Mouse (Mus musculus) liver, adult 2 months (tissue): ENCODE results near the gene Syt5. TPM values are rescaled to one million over a fixed set of nuclear protein-coding genes. Genes with fewer than 3 reads are reported as not detected.

Experiments used
- DNase-seq: peaks from one replicate; pipeline ENCODE4 v3.0.0-alpha.2; 2011; ENCODE audit warnings: low read depth, low spot score; ENCODE audit errors: extremely low read depth
- H3K27ac ChIP-seq: fragments of 200-500 bp; replicated peaks from 2 replicates; pipeline ENCODE4 v1.5.1; 2012; ENCODE audit warnings: low read depth, mild to moderate bottlenecking, control low read depth, inconsistent platforms, low read length; ENCODE audit not compliant: insufficient read depth
- H3K27me3 ChIP-seq: fragments of 200-500 bp; 2 replicates; pipeline ENCODE4 v1.6.1; 2012; ENCODE audit warnings: mild to moderate bottlenecking, moderate library complexity, low read length, inconsistent platforms; ENCODE audit not compliant: control insufficient read depth, insufficient read depth
- H3K36me3 ChIP-seq: fragments of 200-500 bp; 2 replicates; pipeline ENCODE4 v1.6.1; 2012; ENCODE audit warnings: low read length, inconsistent platforms; ENCODE audit not compliant: control insufficient read depth, insufficient read depth
- H3K4me1 ChIP-seq: fragments of 200-500 bp; 2 replicates; pipeline ENCODE4 v1.6.1; 2011; ENCODE audit warnings: low read length; ENCODE audit not compliant: control insufficient read depth, insufficient read depth
- H3K4me3 ChIP-seq: fragments of 200-500 bp; 2 replicates; pipeline ENCODE4 v1.5.1; 2011; ENCODE audit warnings: low read depth, mild to moderate bottlenecking, control low read depth, low read length, moderate library complexity; ENCODE audit not compliant: insufficient read depth
- H3K79me2 ChIP-seq: fragments of 200-500 bp; 2 replicates; pipeline ENCODE4 v1.6.1; 2012; ENCODE audit warnings: inconsistent platforms, mild to moderate bottlenecking, low read length, moderate library complexity; ENCODE audit not compliant: control insufficient read depth, insufficient read depth
- H3K9ac ChIP-seq: fragments of 200-500 bp; 2 replicates; pipeline ENCODE4 v1.6.1; 2012; ENCODE audit warnings: low read depth, mild to moderate bottlenecking, control low read depth, inconsistent platforms, low read length
- CTCF ChIP-seq: fragments of 200-500 bp; IDR thresholded peaks from 2 replicates; pipeline ENCODE4 v1.5.1; 2011; ENCODE audit warnings: low read depth, low read length, control low read depth
- POLR2A ChIP-seq: fragments of 200-500 bp; IDR thresholded peaks from 2 replicates; pipeline ENCODE4 v1.6.1; 2011; ENCODE audit warnings: low read length, control low read depth; ENCODE audit not compliant: insufficient read depth; ENCODE audit errors: extremely low read depth
- WGBS: fragments of 180-500 bp; shearing (Covaris S2); methylation state at CpG from one replicate; pipeline ENCODE4 v1.1.7; 2018; 5-methylcytosine and 5-hydroxymethylcytosine counted together
- polyA plus RNA-seq: library from polyadenylated mRNA; depleted of rRNA; stranded (reverse); fragments of >200 nt; gene quantifications from 2 replicates; pipeline ENCODE4 v1.2.3, GENCODE M21; 2012
- total RNA-seq: library from RNA; depleted of rRNA; stranded (reverse); fragments of >200 nt; gene quantifications from 2 replicates; pipeline ENCODE4 v1.2.3, GENCODE M21; 2014

Syt5 gene
- total and polyA plus RNA-seq, 2 experiments: not detected

DNA sequence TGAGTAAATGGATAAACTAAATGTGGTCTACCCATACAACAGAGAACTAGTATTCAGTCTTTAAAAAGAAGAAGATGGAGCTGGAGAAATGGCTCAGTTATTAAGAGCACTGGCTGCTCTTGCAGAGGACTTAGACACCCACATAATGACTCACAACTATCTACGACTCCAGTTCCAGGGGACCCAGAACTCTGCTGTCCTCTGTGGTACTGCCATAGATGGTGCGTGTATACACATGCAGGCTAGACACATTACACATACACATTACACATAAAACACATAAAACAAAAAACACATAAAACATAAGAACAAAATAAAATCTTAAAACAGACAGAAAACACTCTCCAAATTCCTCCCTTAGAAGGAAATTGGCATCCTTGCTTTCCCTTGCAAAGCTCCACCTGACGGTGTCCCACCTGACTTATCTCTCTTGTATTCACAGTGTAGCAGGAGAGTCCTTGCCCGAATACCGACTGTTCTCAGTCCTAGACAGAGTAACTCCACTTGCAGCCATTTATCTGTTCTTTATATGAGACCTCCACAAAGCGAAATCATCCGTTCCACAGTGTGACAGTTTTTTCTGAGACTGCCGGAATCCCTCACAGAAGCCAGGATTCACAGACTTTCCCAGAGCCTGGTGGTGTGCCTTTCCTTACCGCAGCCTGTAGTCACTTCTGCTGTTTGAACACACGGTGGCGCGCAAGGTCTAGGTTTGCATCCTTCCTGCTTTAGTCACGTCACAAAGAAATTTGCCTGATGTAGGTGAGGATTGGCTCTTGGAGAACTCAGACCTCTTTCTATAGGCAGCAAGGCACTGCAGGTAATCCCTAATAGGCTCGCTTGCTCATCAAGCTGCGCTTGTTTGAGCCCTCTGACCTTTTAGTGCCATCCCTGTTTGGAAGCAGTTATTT, 9.2 kb upstream of the Syt5 start:
- no peaks in the 10 kb centered on the region for H3K79me2 ChIP-seq

DNA sequence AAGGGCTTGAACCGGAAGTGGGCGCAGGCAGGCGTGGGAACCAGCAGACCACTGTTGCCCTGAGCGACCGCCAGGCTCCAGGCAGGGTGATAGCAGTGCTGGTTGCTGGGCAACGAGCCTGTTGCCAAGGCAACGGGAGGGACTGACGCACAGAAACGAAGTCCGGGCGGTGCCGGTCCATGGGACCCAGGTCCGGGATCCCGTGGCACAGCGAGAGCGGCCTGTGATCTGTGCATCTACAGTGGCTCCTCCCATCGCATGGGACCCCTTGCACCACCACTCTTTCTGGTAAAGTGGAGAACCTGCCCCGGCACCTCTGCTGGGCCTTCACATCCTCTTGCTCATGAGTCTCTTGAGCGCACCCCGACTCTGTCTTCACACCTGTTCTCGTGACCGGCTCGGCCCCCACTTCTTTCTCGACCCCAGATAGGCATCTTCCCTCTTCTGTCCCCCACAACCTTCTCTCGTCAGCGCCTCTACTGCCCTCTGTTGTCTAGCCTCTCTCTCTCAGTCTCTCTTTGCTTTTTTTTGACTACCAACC, 680 bp downstream of the Syt5 start:
- Histone ChIP-seq H3K27me3 (peaks cover 8% of the 10 kb centered on the region; the same call in 1 of the 2 replicates), H3K4me3 (no peak overlapping the region), H3K4me1 (no peaks in the 10 kb centered on the region), H3K36me3 (no peaks in the 10 kb centered on the region), H3K79me2 (no peaks in the 10 kb centered on the region), H3K27ac (no peak overlapping the region), H3K9ac (no peak overlapping the region)
- no peak for TF ChIP-seq CTCF
- no peak for TF ChIP-seq POLR2A
- no peak for DNase-seq
- 5% methylated on average over 26 of the region's 26 CpGs for WGBS

More for the DNA sequence above, 9.2 kb upstream of the Syt5 start:
- H3K9ac ChIP-seq: no peak overlapping the region
- H3K27ac ChIP-seq: no peak overlapping the region
- peak; percentile 60 for DNase-seq
- no peaks in the 10 kb centered on the region for H3K27me3 ChIP-seq
- H3K4me1 ChIP-seq: no peaks in the 10 kb centered on the region
- no peak overlapping the region for H3K4me3 ChIP-seq
- no peaks in the 10 kb centered on the region for H3K36me3 ChIP-seq
- TF ChIP-seq POLR2A: no peak
- peak; percentile 94 for TF ChIP-seq CTCF
- 18% methylated on average over 15 of the region's 15 CpGs for WGBS

DNA sequence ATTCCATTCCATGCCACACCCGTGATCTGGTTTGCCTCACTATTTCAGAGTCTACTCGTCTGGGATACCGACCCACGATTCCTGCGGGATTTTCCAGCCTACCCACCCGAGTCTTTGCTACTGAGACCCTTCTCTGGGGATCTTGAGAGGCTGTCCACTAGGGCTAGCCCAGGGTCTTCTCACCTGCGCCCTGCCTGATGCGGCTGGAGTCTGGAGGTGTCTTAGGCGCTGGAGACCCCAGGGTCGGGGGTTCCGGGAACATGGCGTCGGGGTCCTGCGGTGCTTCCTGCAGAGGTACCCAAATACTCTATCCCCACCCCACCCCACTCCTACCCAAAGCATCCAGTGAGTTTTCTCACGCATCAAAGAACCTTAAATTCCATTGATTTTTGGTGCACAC, 1.3 kb downstream of the Syt5 start:
- Histone ChIP-seq H3K4me1 (no peaks in the 10 kb centered on the region), H3K36me3 (no peaks in the 10 kb centered on the region), H3K9ac (no peak overlapping the region), H3K79me2 (no peaks in the 10 kb centered on the region), H3K27ac (no peak overlapping the region), H3K27me3 (peaks cover 8% of the 10 kb centered on the region; the same call in 1 of the 2 replicates), H3K4me3 (no peak overlapping the region)
- 74% methylated on average over 15 of the region's 15 CpGs for WGBS
- no peak for DNase-seq
- TF ChIP-seq CTCF: no peak

GRCm38 (mm10) chr7:4542013-4542412, 5.3 kb downstream of the Syt5 start:
- H3K9ac ChIP-seq: no peak overlapping the region
- no peak for DNase-seq
- no peaks in the 10 kb centered on the region for H3K79me2 ChIP-seq
- no peak overlapping the region for H3K4me3 ChIP-seq
- no peak overlapping the region for H3K27ac ChIP-seq
- H3K36me3 ChIP-seq: no peaks in the 10 kb centered on the region
- TF ChIP-seq POLR2A: no peak
- TF ChIP-seq CTCF: no peak
- no peaks in the 10 kb centered on the region for H3K4me1 ChIP-seq
- H3K27me3 ChIP-seq: peaks cover 3% of the 10 kb centered on the region; the same call in 1 of the 2 replicates
- 52% methylated on average over 17 of the region's 17 CpGs for WGBS

DNA sequence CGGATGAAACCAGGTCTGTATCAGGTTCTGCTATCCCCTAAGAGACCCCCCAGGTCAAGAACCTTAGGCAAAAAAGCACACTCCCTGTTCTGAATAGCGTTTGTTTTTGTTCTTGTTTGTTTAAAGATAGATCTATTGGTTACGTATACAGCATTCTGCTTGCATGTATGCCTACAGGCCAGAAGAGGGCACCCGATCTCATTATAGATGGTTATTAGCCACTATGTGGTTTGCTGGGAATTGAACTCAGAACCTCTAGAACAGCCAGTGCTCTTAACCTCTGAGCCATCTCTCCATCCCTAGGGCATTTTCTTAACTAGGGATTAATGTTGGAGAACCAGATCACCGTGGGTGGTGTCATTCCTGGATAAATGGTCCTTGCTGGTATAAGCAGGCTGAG, 6.0 kb downstream of the Syt5 start:
- H3K79me2 ChIP-seq: no peaks in the 10 kb centered on the region
- H3K4me1 ChIP-seq: no peaks in the 10 kb centered on the region
- no peaks in the 10 kb centered on the region for H3K36me3 ChIP-seq
- no peaks in the 10 kb centered on the region for H3K27me3 ChIP-seq
- DNase-seq: no peak
- TF ChIP-seq POLR2A: no peak
- TF ChIP-seq CTCF: no peak
- no peak overlapping the region for H3K27ac ChIP-seq
- H3K9ac ChIP-seq: no peak overlapping the region
- 66% methylated on average over 5 of the region's 5 CpGs for WGBS
- no peak overlapping the region for H3K4me3 ChIP-seq

DNA sequence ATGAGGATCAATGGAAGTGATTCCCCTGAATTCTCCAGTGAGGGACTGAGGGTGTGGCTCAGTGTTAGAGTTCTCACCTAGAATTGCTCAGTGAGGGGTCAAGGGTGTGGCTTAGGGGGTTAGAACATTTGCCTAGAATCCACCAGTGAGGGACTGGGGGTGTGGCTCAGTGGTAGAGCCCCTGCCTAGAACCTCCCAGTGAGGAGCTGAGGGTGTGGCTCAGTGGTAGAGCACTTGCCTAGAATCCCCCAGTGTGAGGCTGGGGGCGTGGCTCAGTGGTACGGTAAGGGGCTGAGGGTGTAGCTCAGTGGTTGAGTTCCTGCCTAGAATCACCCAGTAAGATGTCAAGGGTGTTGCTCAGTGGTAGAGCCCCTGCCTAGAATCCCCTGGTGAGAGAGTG, 8.3 kb downstream of the Syt5 start:
- no peaks in the 10 kb centered on the region for H3K27me3 ChIP-seq
- H3K4me3 ChIP-seq: no peak overlapping the region
- no peak overlapping the region for H3K9ac ChIP-seq
- H3K36me3 ChIP-seq: no peaks in the 10 kb centered on the region
- 80% methylated on average over 2 of the region's 2 CpGs for WGBS
- H3K79me2 ChIP-seq: no peaks in the 10 kb centered on the region
- no peaks in the 10 kb centered on the region for H3K4me1 ChIP-seq
- H3K27ac ChIP-seq: no peak overlapping the region
- DNase-seq: no peak
- TF ChIP-seq CTCF: no peak
- TF ChIP-seq POLR2A: no peak
